In genomic region chr1:177569572-177569971, GRCm38 (mm10) we compare ENCODE assay signal across 17 mouse cellular contexts.
"Had no signal": no experiment of that assay in that cellular context is flagged by ENCODE, and none has a peak within 500 bp of the region (broad histone marks: within the 10 kb centered on the region; RNA-seq: fewer than 3 reads in every experiment).

No protein-coding gene starts in this region.

- H3K9ac ChIP-seq: liver, embryonic 15.5 days; liver, postnatal 0 days; lung, embryonic 15.5 days; midbrain, embryonic 12.5 days; neural tube, embryonic 12.5 days; stomach, embryonic 15.5 days had no signal

- H3K27ac ChIP-seq: liver, embryonic 15.5 days; lung, embryonic 15.5 days; midbrain, embryonic 10.5 days; midbrain, embryonic 12.5 days; neural tube, embryonic 12.5 days; stomach, embryonic 15.5 days; stomach, postnatal 0 days had no signal

- H3K36me3 ChIP-seq: liver, embryonic 15.5 days; lung, embryonic 15.5 days; midbrain, embryonic 10.5 days; midbrain, embryonic 12.5 days; neural tube, embryonic 12.5 days; stomach, embryonic 15.5 days had no signal

- H3K4me3 ChIP-seq: liver, embryonic 15.5 days; lung, embryonic 15.5 days; midbrain, embryonic 10.5 days; midbrain, embryonic 12.5 days; neural tube, embryonic 12.5 days; stomach, embryonic 15.5 days had no signal

- DNase-seq: liver, postnatal 0 days; lung, adult 2 months; lung, postnatal 14 days; lung, postnatal 36 days; midbrain, embryonic 14.5 days; right cerebral cortex, postnatal 14 days; thymus, adult 2 months; thymus, postnatal 36 days had no signal

- ATAC-seq: liver, postnatal 0 days; lung, postnatal 0 days; midbrain, embryonic 16.5 days had no signal

- H3K27me3 ChIP-seq: liver, embryonic 15.5 days; lung, embryonic 15.5 days; midbrain, embryonic 12.5 days; neural tube, embryonic 12.5 days; stomach, embryonic 15.5 days had no signal

- H3K4me1 ChIP-seq: liver, embryonic 15.5 days; lung, embryonic 15.5 days; midbrain, embryonic 10.5 days; midbrain, embryonic 12.5 days; neural tube, embryonic 12.5 days; stomach, embryonic 15.5 days had no signal

- H3K4me2 ChIP-seq: liver, embryonic 15.5 days; lung, embryonic 15.5 days; midbrain, embryonic 12.5 days; neural tube, embryonic 12.5 days; stomach, embryonic 15.5 days had no signal

- H3K9me3 ChIP-seq: liver, embryonic 15.5 days; lung, embryonic 15.5 days; midbrain, embryonic 10.5 days; midbrain, embryonic 12.5 days; neural tube, embryonic 12.5 days; stomach, embryonic 15.5 days had no signal
